Mouse (Mus musculus) T-helper 2 cell (primary cell): ENCODE data around the gene Sv2b.
"Not testable (repeated sequence)": the region's sequence is repeated elsewhere in the genome, so short reads cannot be mapped to it uniquely, and the experiment has no call there.

ENCODE experiments used
- in situ Hi-C: fragments of 300-600 bp; cut with MboI, MseI; formaldehyde crosslinking; loops from one replicate; pipeline ENCODE4 v1.15.1; 2025; ENCODE audit warnings: high pct_unique_total_duplicates

The Sv2b gene

DNA sequence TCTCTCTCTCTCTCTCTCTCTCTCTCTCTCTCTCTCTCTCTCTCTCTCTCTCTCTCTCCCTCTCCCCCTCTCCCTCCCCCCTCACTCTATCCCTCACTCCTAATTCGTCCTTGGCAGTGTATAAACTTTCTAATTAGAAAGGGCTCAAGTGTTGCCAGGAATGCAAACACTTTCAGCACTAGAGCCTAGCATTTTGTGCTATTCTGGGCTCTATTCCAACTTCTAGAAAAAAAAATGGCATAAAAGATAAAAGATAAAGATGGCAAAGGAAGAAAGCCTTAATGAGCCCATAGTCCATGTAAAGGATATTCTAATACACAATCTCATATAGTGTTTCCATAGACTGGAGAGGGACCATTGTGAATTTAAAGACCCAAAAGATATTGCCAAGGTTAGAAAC, 88.3 kb downstream of the Sv2b start:
- in situ Hi-C loops: no loop called here

DNA sequence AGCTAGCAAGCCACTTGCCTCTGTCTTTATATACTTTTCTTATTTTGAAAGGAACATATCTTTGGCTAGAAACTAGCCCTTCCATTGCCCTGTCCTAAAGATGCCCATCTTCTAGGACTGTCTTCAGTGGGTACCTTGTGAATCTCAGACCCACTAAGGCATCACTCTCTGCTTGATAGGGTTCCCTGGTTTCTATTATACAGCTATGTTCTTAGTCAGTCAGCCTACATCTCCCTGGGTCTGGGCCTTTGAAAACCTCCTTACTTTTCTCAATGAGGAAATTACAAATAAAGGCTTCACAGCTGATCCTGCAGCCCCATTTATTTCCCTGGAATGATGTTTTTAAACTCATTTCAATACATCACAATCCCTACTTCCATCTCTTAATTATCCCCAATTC, 88.8 kb downstream of the Sv2b start:
- in situ Hi-C loops: no loop called here

DNA sequence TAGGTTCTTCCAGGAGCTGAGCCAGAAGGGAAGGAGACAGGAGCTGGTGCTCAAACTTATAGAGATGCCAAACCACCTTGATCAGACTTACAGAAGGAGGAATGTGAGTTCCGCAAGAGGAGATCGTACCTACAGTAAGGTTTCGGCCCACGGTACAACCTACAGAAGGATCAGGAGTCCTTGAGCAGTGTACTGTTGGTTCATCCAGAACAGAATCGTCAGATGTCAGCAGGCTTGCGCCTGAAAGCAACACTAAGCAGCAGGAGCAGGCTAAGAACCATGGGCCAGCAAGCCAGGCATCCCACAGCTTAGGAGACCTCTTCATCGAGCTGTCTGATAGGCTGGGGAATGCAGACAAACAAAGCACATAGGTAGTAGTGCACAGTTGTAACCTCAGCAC, 92.9 kb downstream of the Sv2b start:
- in situ Hi-C loops: no loop called here

DNA sequence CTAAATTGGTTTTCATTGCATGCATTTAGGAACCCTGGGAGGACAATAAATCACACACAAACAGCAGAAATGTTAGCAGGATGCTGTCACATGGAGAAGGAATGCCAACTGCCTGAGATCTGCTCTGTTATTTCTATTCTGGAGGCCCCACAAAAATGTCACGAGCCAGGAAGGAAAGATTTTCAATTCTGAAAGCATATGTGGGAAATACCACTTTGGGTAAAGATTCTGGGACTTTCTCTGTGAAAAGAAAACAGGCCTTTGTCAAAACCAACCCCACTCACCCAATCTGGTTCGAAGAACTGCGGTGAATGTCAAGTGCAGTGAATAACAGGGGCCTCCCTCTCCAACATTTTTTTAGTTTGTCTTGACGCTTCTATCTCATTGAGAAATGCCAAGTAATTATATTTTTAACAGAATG, 99.8 kb downstream of the Sv2b start:
- in situ Hi-C loops: loop anchor here (10.0 kb wide), 1 partner anchor 1494 kb away; no protein-coding TSS in a partner anchor

DNA sequence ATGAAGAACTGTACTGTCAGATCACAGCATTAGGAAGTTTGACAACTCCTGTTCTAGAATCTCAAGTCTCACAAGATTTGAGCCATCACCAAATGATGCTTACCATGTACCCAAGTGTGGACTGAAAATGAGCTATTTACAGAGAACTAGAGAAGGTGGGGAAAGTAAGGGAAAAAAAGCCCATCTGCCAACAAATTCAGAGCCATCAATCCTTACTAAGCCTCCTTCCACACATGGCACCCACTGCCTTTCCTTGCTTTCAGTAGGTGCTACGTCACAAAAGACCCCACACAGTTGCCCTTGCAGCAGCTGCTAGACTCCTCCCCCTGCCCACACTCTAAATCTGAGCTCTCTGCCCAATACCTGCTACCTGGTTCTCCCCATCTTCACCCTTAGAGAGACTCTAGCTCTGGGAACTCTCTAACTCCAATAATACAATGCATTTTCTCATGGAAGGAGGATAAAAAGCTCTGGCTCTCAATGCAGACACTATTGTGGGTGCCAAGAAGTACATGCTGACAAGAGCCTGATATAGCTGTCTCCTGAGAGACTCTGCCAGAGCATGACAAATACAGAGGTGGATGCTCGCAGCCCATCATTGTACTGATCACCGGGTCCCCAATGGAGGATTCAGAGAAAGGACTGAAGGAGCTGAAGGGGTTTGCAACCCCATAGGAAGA, 101.0 kb downstream of the Sv2b start:
- in situ Hi-C loops: loop anchor here (10.0 kb wide), 1 partner anchor 1493 kb away; no protein-coding TSS in a partner anchor

DNA sequence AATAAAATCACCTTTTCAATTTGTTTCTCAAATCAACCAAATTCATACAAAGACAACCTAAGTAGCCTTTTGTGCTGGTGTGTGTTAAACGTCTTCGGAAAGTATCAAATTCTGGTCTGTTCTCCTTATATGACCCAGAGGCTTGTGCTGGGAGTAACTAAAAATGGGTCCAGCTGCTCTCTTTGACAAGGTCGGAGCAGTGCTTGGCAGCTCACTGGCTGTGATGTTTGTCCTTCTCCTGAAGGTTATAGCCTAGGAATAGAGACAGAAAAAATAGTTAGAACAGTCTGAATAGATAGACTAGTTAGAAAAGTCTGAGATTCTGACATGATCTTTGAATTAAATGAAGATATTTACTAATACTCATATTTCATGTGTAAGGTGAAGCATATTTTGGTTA, 102.4 kb downstream of the Sv2b start:
- in situ Hi-C loops: loop anchor here (10.0 kb wide), 1 partner anchor 1492 kb away; no protein-coding TSS in a partner anchor

DNA sequence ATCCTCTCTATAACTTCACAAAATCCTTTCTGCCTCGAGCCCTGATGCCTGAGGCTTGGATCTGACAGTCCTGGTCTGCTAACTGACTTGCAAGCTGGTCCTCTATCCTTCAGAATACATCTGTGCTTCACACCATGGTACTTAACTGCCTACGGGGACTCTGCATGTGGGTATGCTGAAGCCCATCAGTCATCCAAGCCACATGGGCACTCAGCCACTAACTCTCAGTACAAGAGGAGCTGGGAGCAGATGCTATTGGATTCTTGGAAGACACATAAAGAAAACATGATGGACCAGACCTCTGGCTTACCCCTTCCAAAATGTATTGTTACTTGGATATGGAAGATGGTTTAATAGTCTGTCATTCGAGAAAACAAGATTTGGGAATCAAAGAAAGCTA, 103.7 kb downstream of the Sv2b start:
- in situ Hi-C loops: loop anchor here (10.0 kb wide), 1 partner anchor 1491 kb away; no protein-coding TSS in a partner anchor

DNA sequence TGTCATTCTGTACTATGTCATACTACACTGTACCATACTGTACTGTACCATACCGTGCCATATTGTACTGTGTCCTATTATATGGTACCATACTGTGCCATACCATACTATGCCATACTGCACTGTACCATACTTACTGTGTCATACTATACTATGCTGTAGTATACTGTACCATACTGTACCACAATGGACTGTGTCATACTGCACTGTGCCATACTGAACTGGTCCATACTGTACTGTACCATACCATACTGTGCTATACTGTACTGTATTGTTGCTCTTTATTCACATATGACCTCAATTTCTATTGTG, 114.2 kb downstream of the Sv2b start:
- in situ Hi-C loops: not testable (repeated sequence)

DNA sequence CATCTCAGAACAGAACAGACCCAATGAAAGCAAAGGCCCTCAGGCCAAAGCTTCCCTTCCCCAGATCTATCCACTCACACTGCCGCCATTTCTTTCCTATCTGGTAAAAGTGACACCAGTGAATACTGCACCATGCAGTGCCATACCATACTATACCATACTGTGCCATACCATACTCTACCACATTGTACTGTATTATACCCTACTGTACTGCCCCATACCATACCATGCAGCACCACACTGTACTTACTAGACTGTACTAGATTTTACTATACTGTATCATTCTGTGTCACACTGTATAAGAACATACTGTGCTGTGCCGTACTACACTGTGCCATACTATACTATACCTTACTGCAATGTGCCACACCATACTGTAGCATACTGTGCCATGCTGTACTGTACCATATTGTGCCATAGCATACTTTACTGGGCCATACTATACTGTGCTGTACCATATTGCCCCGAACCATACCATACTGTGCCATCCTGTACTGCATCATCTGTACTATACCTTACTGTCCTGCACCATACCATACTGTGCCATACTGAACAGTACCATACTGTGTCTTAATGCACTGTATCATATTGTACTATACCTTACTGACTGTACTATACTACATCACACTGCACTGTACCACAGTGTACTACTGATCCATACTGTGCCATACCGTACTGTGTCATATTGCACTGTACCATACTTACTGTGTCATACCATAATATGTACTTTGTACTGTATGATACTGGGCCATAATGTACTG, 114.7 kb downstream of the Sv2b start:
- in situ Hi-C loops: no loop called here

DNA sequence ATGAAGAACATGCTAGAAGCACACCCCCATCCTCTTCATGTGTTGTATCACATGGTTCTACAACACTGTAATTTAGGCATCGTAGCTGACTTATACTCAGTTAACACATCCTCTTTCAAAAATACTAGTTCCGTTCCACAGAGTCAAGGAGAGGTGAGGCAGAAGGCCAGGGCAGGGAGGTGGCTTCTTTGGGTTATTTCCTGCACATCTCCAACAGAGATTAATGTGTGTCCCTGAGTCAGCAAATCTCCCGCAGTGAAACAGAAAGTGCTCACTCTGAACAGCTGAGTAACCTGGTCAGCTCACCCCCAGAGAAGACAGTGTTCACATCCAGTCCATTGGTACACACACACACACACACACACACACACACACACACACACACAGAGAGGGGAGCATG, 118.9 kb downstream of the Sv2b start:
- in situ Hi-C loops: no loop called here

DNA sequence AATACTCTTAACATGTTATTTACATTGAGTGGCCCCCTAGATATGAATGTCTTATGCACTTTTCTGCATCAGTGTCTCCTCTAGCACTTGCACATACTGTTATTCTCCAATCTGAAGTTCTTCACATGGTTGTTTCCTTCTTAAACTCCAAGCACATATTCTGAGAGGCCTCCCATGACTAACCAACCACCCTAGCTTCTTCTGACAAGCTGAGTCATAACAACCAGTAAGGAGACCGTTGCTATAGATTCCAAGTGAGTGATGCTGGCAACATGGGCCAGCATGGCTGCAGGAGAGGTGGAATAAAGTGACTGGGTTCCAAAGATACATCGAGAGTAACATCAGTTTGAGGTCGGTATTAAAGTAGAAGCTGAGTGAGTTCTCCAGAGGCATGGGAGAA, 134.0 kb downstream of the Sv2b start:
- in situ Hi-C loops: no loop called here

DNA sequence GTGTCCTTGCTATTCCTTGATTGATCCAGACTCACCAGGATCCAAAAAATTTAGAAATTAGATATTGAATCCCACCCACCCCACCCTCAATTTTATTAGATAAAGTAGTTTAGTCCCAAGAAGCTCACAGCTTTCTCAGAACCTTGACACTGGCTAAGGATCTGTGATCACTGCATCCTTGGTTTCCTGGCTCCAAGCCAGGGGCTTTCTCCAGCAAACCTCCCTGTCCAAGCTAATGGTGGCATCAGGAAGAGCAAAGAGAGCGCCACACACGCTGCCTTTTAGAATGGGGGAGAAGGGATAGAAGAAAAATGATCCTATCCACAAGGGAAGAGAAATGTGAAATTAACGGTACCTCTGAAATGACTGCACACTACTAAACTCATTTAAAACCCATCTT, 141.6 kb downstream of the Sv2b start:
- in situ Hi-C loops: no loop called here

DNA sequence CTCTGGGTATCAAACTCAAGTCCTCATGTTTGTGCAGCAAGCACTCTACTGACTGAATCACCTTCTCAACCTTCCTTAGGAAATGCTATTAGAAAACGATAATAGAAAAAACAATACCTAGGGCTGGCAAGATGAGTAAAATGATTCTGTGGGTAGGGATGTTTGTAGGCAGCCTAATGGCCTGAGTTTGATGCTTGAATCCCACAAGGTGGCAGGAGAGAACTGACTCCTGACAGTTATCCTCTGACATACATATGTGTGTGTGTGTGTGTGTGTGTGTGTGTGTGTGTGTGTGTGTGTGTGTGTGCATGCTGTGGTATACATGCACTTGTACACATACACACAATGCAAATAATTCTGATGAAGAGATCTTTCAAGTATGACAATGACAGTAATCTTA, 161.9 kb downstream of the Sv2b start:
- in situ Hi-C loops: loop anchor here (25.0 kb wide), 2 partner anchors 590 to 715 kb away; no protein-coding TSS in a partner anchor

DNA sequence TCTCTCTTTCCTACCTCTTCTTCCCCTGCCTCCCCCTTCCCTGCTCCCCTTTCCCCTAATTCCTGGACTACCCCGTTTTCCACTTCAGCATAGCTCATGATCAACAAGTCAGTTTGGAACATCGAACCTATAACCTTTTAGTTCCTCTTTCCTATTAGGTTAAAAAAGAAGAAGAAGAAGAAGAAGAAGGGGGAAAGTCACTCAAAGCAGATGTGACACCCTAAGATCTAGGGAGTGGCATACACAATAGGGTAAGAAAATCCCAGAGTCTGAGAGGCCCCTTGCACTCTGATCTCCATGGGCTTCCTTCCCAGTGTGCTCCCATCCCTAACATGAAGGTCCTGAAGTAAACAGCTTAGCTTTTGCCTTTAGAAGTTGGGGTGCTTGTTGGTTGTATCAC, 166.3 kb downstream of the Sv2b start:
- in situ Hi-C loops: loop anchor here (25.0 kb wide), 2 partner anchors 595 to 720 kb away; no protein-coding TSS in a partner anchor

DNA sequence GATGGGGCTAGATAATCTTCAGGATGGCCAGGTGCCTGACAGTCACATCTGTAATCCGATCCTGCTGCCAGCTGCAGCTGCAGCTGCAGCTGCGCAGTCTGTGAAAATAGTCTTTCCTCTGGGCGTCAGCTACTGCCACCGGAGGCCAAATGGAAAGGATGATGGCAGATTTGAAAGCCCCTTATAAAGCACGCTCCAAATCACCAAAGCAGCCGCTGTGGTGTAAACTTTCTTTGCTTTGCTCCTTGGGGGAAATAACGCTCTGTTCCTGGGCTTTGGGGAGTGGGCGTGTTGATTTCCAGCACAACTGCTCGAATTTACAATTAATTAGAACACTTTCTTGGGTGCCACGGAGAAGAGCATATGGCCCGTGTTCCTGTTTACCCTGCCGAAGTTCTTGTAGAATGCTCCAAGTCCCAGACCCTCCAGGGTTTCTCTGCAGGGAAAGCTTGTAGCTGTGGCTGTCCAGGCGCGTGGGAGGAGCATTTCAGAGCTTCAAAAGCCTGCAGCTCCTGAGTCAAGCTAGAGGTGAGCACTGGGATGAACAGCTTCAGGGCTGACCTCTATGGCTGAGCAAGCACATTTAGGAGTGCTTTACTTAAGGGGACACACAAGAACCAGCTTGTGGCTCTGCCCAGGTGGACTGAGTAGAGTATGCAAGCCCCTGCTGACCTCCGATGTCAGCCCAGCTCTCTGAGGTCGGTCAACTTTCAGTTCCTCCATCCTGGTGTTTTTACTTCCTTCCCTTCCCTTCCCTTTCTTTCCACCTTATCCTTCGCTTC, 167.0 kb downstream of the Sv2b start:
- in situ Hi-C loops: loop anchor here (25.0 kb wide), 2 partner anchors 595 to 720 kb away; no protein-coding TSS in a partner anchor

DNA sequence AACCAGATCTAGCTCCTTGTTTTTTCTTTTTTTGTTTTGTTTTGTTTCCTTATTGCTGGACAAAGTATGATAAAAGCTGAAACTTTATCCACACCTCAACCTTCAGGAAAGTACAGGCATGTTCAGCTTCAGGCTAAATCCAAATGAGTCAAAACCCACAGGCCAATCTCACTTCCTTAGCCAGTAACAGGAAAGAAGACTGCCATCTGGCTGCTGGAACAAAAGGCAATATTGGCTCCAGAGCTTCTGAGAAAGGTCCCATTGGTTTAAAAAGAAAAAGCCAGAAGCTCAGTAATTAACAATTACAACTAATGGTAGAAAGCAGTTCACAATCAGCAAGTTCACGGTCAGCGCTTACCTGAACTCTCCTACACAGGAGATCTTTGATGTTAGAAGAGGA, 169.8 kb downstream of the Sv2b start:
- in situ Hi-C loops: loop anchor here (5.0 to 25.0 kb wide), 4 partner anchors 228 to 723 kb away; no protein-coding TSS in a partner anchor

DNA sequence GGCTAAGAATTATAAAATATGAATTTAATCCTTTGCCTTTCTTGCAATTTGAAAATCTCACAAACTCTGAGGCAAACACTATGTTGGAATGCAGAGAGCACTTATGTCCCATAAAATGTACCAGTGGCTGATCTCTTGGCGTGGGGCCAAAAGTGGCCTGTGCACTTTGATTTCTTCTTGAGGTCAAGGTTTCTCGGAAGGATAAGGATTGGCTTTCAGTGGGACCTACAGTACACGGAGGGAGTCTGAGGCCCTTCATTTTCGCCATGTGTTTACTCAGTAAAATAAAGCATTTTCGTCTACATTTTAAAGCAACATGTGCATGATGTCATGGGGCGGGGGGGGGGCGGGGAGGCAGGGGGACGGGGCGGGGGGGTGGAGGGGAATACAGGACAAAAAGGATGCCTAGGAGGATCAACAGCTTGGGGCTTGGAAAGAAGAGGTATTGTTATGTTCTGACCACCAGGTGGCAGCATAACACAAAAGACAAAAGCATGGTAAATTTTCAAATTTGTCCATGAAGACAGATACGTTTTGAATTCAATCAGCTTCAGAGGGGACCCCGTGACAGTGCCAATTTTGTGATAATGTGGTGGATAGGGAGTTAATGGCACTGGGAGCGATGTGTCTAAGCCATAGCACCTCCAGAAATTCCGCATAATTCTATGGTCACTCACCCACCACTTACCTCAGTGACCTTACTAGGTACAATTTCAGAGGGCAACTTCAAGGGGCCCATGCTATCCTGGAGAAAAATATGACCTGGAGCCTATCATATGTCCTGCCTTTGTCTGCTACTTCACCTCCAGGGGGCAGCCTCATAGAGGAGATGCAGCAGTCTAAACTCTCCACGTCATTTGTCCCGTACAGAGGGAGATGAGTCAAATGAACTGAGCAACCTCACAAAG, 174.1 kb downstream of the Sv2b start:
- in situ Hi-C loops: loop anchor here (5.0 to 25.0 kb wide), 4 partner anchors 232 to 727 kb away; no protein-coding TSS in a partner anchor

DNA sequence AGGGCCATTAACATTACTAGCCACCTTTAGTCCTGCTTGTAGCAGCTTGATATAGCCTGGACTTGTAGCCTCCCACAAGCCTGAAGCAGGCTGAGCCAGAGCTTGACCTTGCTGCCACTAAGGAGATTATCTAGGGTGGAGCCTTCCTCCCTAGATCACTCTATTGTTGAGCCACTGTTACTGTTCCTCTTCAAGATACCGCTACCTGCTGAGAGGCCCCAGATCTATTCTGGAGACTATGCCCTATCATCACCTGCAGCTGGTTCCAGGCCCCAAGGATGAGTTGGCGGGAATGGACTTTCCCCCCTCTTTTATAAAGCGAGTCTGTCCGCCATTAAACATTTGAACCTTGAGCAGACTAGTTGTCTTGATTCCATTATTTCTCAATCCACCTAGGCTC, 181.0 kb downstream of the Sv2b start:
- in situ Hi-C loops: loop anchor here (25.0 kb wide), 2 partner anchors 609 to 734 kb away; no protein-coding TSS in a partner anchor

DNA sequence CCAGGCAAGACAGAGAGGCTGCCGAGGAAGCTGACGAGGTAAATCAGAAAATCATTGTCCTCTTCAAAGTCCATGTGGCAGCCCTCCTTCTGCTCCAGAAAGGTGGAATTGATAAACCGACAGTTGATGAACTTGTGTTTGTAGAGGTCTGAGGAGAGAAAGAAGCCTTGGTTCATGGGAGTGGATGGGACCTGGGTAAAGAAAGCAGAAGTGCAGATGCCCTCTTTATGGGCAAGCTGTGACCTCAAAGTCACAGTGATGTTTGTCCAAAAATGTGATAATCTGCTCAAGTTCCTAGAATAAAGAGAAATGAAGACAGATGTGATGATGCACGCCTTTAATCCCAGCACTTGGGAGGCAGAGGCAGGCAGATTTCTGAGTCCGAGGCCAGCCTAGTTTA, 185.0 kb downstream of the Sv2b start:
- in situ Hi-C loops: loop anchor here (25.0 kb wide), 1 partner anchor 762 kb away; no protein-coding TSS in a partner anchor

DNA sequence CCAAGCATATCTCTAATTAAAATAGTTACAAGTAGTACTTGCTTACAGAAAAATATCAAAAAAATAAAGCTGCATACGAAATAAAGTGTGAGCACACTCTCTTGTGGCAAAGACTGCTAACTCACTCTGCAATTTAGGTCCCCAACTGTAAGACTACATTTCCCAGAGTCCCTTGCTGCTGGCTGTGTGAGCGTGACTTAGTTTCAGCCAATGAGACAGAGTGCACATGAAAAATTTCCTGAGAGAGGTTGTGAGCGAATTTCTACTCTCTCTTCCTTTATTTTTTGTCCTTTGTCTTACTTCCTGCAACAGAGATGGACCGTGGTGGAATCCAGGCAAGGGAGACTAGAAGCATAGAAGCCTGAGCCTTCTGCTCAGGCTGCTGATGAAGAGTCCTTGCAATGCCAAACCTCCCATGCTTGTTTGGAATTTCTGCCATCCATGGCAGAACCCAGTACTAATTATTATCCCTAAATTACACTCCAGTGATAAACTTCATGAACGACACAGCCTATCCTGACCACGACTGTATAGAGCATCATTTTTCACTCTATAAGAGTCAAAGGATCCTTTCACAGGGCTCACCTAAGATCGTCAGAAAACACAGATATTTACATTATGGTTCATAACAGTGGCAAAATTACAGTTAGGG, 190.9 kb downstream of the Sv2b start:
- in situ Hi-C loops: loop anchor here (25.0 kb wide), 1 partner anchor 756 kb away; no protein-coding TSS in a partner anchor
